Mouse (Mus musculus) intestine, postnatal 0 days (tissue): ENCODE data around the gene Cdca4. TPM values are rescaled to one million over a fixed set of nuclear protein-coding genes. Genes with fewer than 3 reads are reported as not detected.
"Not testable (repeated sequence)": the region's sequence is repeated elsewhere in the genome, so short reads cannot be mapped to it uniquely, and the experiment has no call there.

Experiments
- ATAC-seq: fragments of 200-750 bp; cut with Nextera tagmentation; 2 replicates; pipeline ENCODE4 v1.8.0; 2017; ENCODE audit warnings: mild to moderate bottlenecking, moderate TSS enrichment, moderate library complexity
- H3K27ac ChIP-seq: fragments of 300-500 bp; sonication (generic); 2 replicates; pipeline ENCODE4 v1.5.1; 2014; ENCODE audit warnings: mild to moderate bottlenecking, low read depth, low read length, moderate library complexity
- H3K27me3 ChIP-seq: fragments of 300-500 bp; sonication (generic); replicated peaks from 2 replicates; pipeline ENCODE4 v1.6.1; 2014; ENCODE audit warnings: low read length, mixed read lengths; ENCODE audit not compliant: control insufficient read depth, insufficient read depth
- H3K36me3 ChIP-seq: fragments of 300-500 bp; sonication (generic); 2 replicates; pipeline ENCODE4 v1.6.1; 2014; ENCODE audit warnings: mild to moderate bottlenecking, moderate library complexity; ENCODE audit not compliant: control insufficient read depth, insufficient read depth
- H3K4me1 ChIP-seq: fragments of 300-500 bp; sonication (generic); replicated peaks from 2 replicates; pipeline ENCODE4 v1.6.1; 2014; ENCODE audit warnings: antibody characterized with exemption, low read length, mixed read lengths; ENCODE audit not compliant: control insufficient read depth, insufficient read depth
- H3K4me2 ChIP-seq: fragments of 300-500 bp; sonication (generic); replicated peaks from 2 replicates; pipeline ENCODE4 v1.6.1; 2014; ENCODE audit warnings: low read depth, mild to moderate bottlenecking, moderate library complexity
- H3K4me3 ChIP-seq: fragments of 300-500 bp; sonication (generic); 2 replicates; pipeline ENCODE4 v1.5.1; 2014; ENCODE audit warnings: low read depth, low read length
- H3K9ac ChIP-seq: fragments of 300-500 bp; sonication (generic); 2 replicates; pipeline ENCODE4 v1.6.1; 2014; ENCODE audit warnings: mild to moderate bottlenecking, low read depth, low read length
- H3K9me3 ChIP-seq: fragments of 300-500 bp; sonication (generic); 2 replicates; pipeline ENCODE4 v1.6.1; 2016; ENCODE audit warnings: mixed run types; ENCODE audit not compliant: control insufficient read depth
- CTCF ChIP-seq: sonication (generic); IDR thresholded peaks from 2 replicates; pipeline ENCODE4 v1.5.1; 2016; ENCODE audit warnings: low read depth, mild to moderate bottlenecking, control low read depth, antibody characterized with exemption, moderate library complexity
- WGBS: fragments of 180-500 bp; shearing (Covaris S2); extraction: QIAGEN DNeasy Blood & Tissue Kit; methylation state at CpG from one replicate; pipeline ENCODE4 v1.1.7; 2014; 5-methylcytosine and 5-hydroxymethylcytosine counted together
- polyA plus RNA-seq: library from polyadenylated mRNA; unstranded; fragments of >200 nt; fragmentation: Nextera tagmentation; extraction: Ambion mirVana; gene quantifications from 2 replicates; pipeline ENCODE4 v1.2.1, GENCODE M21; 2015

The Cdca4 gene
- polyA plus RNA-seq, 1 experiment from 2014 or later, result 22.6 TPM

GRCm38 (mm10) chr12:112841338-112841892 is 12.2 kb upstream of the Cdca4 start:
- not testable (repeated sequence) for H3K4me2 ChIP-seq, H3K27ac ChIP-seq, H3K4me3 ChIP-seq, H3K36me3 ChIP-seq, H3K9me3 ChIP-seq, H3K4me1 ChIP-seq, H3K27me3 ChIP-seq, H3K9ac ChIP-seq, ATAC-seq
- peak; percentile 35; the same call in 1 of the 2 replicates for TF ChIP-seq CTCF
- 68% methylated on average over 4 of the region's 4 CpGs for WGBS

DNA sequence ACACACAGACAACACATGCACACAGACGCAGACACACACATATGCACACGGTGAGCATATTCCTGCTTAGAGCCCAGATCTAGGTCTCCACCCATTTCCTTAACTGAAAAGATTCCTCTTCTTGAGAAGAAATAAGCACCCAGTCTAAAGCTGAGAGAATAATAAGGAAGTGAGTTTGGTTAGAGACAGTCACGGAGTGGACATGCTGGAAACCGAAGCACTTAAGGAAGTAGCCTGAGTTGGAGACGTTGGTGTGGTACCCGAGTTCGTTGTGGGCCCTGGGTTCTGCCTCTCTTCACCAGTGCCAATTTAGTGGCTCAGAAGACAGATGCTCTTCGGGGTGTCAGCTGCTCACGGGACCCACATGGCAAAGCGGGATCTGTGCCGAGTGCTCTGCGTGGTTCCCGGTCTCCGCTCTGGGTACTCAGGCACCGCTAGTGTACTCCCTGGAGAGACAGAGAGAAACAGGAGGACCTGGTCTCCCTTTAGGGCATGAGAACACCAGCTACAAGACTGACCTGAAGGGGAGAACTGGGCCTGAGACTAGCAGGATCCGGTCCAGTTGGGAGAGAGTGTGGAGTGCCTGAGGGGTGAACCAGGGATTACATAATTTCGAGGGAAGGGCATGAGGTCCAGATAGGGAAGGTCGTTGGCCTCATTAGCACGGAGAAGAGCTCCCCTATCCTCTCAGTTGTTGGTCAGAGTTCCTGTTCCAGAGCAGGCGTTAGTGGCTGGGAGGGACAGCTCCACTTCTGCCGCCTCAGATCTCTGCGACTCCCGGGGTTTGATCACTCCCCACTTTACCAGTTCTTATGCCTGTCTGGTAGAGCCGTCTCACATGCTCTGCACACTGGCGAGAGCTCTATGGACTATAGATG is 11.2 kb upstream of the Cdca4 start:
- Histone ChIP-seq H3K4me2 (no peak overlapping the region), H3K4me1 (no peaks in the 10 kb centered on the region), H3K36me3 (no peaks in the 10 kb centered on the region), H3K4me3 (no peak overlapping the region), H3K9me3 (no peaks in the 10 kb centered on the region), H3K9ac (no peak overlapping the region), H3K27ac (no peak overlapping the region), H3K27me3 (no peaks in the 10 kb centered on the region)
- no peak for ATAC-seq
- no peak for TF ChIP-seq CTCF
- 71% methylated on average over 25 of the region's 25 CpGs for WGBS

DNA sequence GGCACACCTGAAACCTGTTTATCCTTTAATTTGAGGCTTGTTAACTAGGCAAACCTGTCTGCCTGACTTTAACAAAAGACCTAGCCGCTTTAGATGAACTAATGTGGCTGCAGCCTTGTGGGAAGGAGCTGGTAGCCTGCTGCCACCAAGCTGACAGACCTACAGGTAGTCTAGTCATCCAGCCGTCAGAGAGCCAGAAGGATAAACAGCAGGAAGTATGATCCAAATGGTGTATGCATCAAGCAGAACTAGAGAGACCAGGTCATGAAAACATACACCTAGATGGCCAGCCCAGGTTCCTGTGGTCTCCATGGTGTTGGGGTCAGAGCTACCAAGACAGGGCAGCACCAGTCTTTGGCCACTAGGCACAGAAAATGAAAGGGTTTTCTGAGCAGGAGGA is 5.8 kb upstream of the Cdca4 start:
- TF ChIP-seq CTCF, result no peak
- no peaks in the 10 kb centered on the region for H3K27me3 ChIP-seq
- no peak overlapping the region for H3K27ac ChIP-seq
- H3K9ac ChIP-seq, result no peak overlapping the region
- H3K4me1 ChIP-seq, result no peaks in the 10 kb centered on the region
- H3K4me2 ChIP-seq, result no peak overlapping the region
- 63% methylated on average over 2 of the region's 2 CpGs for WGBS
- H3K9me3 ChIP-seq, result no peaks in the 10 kb centered on the region
- no peak for ATAC-seq
- peaks cover 5% of the 10 kb centered on the region; the same call in 1 of the 2 replicates for H3K36me3 ChIP-seq
- H3K4me3 ChIP-seq, result no peak overlapping the region

DNA sequence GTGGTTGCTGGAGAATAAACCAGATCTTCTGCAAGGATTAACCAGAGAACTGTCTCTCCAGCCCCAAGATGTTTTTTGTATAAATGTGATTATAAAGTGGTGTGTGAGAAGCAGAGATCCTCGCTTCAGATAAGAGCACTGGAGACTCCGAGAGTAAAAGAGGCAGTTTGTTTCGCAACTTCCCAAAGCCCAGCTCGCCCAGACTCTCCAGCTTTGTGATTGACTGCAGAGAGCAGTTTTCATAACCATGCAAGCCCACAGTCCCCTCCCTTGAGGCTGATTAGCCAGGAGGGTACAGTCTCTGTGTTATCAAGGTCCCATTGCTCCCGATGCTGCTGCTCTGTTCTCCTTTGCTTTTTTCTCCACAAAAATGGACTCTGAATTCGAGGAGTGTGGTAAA is 4.3 kb upstream of the Cdca4 start:
- no peaks in the 10 kb centered on the region for H3K27me3 ChIP-seq
- H3K4me1 ChIP-seq, result no peaks in the 10 kb centered on the region
- peaks cover 5% of the 10 kb centered on the region; the same call in 1 of the 2 replicates for H3K36me3 ChIP-seq
- no peak for ATAC-seq
- 51% methylated on average over 6 of the region's 6 CpGs for WGBS
- no peak overlapping the region for H3K4me3 ChIP-seq
- H3K27ac ChIP-seq, result no peak overlapping the region
- H3K9ac ChIP-seq, result no peak overlapping the region
- no peak overlapping the region for H3K4me2 ChIP-seq
- TF ChIP-seq CTCF, result no peak
- H3K9me3 ChIP-seq, result no peaks in the 10 kb centered on the region

DNA sequence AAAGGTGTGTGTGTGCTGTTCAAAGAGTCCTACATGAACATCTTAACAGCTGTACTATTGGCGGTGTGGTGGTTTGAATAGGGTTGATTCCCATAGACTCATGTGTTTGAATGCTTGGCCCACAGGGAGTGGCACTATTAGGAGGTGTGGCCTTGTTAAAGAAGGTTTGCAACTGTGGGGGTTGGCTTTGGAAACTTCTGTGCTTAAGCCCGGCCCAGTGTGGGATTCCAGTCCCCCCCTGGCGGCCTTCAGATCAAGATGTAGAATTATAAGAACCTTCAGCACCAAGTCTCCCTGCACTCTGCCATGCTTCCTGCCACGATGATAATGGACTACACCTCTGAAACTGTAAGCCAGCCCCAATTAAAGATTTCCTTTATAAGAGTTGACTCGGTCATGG is 3.2 kb upstream of the Cdca4 start:
- Histone ChIP-seq H3K27me3 (no peaks in the 10 kb centered on the region), H3K4me1 (no peaks in the 10 kb centered on the region; the same call in 1 of the 2 replicates), H3K27ac (no peak overlapping the region), H3K9ac (no peak overlapping the region), H3K4me3 (no peak overlapping the region), H3K9me3 (no peaks in the 10 kb centered on the region), H3K4me2 (no peak overlapping the region), H3K36me3 (peaks cover 5% of the 10 kb centered on the region; the same call in 1 of the 2 replicates)
- WGBS, result 93% methylated on average over 5 of the region's 5 CpGs
- no peak for TF ChIP-seq CTCF
- ATAC-seq, result no peak

GRCm38 (mm10) chr12:112830570-112830969 is 1.3 kb upstream of the Cdca4 start:
- Histone ChIP-seq H3K27me3 (no peaks in the 10 kb centered on the region), H3K9ac (peak overlapping the region; percentile 70; the same call in 1 of the 2 replicates), H3K9me3 (no peaks in the 10 kb centered on the region), H3K4me3 (no peak overlapping the region), H3K36me3 (peaks cover 5% of the 10 kb centered on the region; the same call in 1 of the 2 replicates), H3K4me1 (no peaks in the 10 kb centered on the region; the same call in 1 of the 2 replicates), H3K4me2 (peak overlapping the region; percentile 82), H3K27ac (no peak overlapping the region)
- ATAC-seq, result no peak
- no peak for TF ChIP-seq CTCF
- 86% methylated on average over 3 of the region's 3 CpGs for WGBS
